Mouse (Mus musculus): Measurements from ENCODE around the gene Ccr6. TPM values are rescaled to one million over a fixed set of nuclear protein-coding genes. Genes with fewer than 3 reads are reported as not detected.

Ccr6 gene
- total RNA-seq, 1 experiment, result 0.18 TPM

- Histone ChIP-seq H3K9ac (ENCODE audit: insufficient read depth, low read depth, low read length, poor library complexity, severe bottlenecking) (no peak overlapping the region), H3K9me3 (ENCODE audit: control insufficient read depth, insufficient read depth, low read depth, low read length) (no peaks in the 10 kb centered on the region), H3K36me3 (ENCODE audit: control insufficient read depth, insufficient read depth, low read length, poor library complexity, severe bottlenecking) (no peaks in the 10 kb centered on the region), H3K27ac (ENCODE audit: insufficient read depth, low read depth, low read length, poor library complexity, severe bottlenecking) (no peak overlapping the region), H3K4me1 (ENCODE audit: control insufficient read depth in 2 of 2, insufficient read depth in 2 of 2, low read length in 2 of 2, poor library complexity in 1 of 2) (no peaks in the 10 kb centered on the region), H3K4me3 (ENCODE audit: insufficient read depth in 1 of 2, low read depth in 1 of 2, low read length in 2 of 2, poor library complexity in 1 of 2, severe bottlenecking in 1 of 2) (no peak overlapping the region)
- TF ChIP-seq ZNF384 (IDR thresholded peaks at IDR 0.05; ENCODE audit: low read depth, low read length), result no peak
- TF ChIP-seq CHD2 (IDR thresholded peaks at IDR 0.05; ENCODE audit: low read depth, low read length), result no peak
- TF ChIP-seq HCFC1 (IDR thresholded peaks at IDR 0.05; ENCODE audit: borderline replicate concordance, insufficient read depth, low read length), result no peak
- TF ChIP-seq MAFK (IDR thresholded peaks at IDR 0.05; ENCODE audit: insufficient read depth, low read depth, low read length), result no peak
- no peak for TF ChIP-seq ZC3H11A (IDR thresholded peaks at IDR 0.05; ENCODE audit: borderline replicate concordance, low read depth, low read length)
- DNase-seq (ENCODE audit: low read depth, low spot score), result no peak
- in situ Hi-C loops (cut with MboI; ENCODE audit: low sequenced_read_pairs in 2 of 2, unreplicated experiment in 2 of 2), result no loop called here
These were observed 26.1 kb upstream of the Ccr6 start for GRCm38 (mm10) chr17:8209696-8210095.

- TF ChIP-seq CHD2 (IDR thresholded peaks at IDR 0.05; ENCODE audit: low read depth, low read length) (no peak), MAFK (IDR thresholded peaks at IDR 0.05; ENCODE audit: insufficient read depth, low read depth, low read length) (no peak), HCFC1 (IDR thresholded peaks at IDR 0.05; ENCODE audit: borderline replicate concordance, insufficient read depth, low read length) (no peak), ZNF384 (IDR thresholded peaks at IDR 0.05; ENCODE audit: low read depth, low read length) (no peak), ZC3H11A (IDR thresholded peaks at IDR 0.05; ENCODE audit: borderline replicate concordance, low read depth, low read length) (no peak)
- DNase-seq (ENCODE audit: low read depth, low spot score), result no peak
- no peaks in the 10 kb centered on the region for H3K36me3 ChIP-seq (ENCODE audit: control insufficient read depth, insufficient read depth, low read length, poor library complexity, severe bottlenecking)
- H3K4me1 ChIP-seq (ENCODE audit: control insufficient read depth in 2 of 2, insufficient read depth in 2 of 2, low read length in 2 of 2, poor library complexity in 1 of 2), result no peaks in the 10 kb centered on the region
- no peak overlapping the region for H3K4me3 ChIP-seq (ENCODE audit: insufficient read depth in 1 of 2, low read depth in 1 of 2, low read length in 2 of 2, poor library complexity in 1 of 2, severe bottlenecking in 1 of 2)
- no peak overlapping the region for H3K9ac ChIP-seq (ENCODE audit: insufficient read depth, low read depth, low read length, poor library complexity, severe bottlenecking)
- in situ Hi-C loops (cut with MboI; ENCODE audit: low sequenced_read_pairs in 2 of 2, unreplicated experiment in 2 of 2), result no loop called here
- H3K9me3 ChIP-seq (ENCODE audit: control insufficient read depth, insufficient read depth, low read depth, low read length), result no peaks in the 10 kb centered on the region
- no peak overlapping the region for H3K27ac ChIP-seq (ENCODE audit: insufficient read depth, low read depth, low read length, poor library complexity, severe bottlenecking)
These were observed 25.7 kb upstream of the Ccr6 start for GRCm38 (mm10) chr17:8210170-8210569.

GRCm38 (mm10) chr17:8210675-8211074, 25.2 kb upstream of the Ccr6 start:
- in situ Hi-C loops (cut with MboI; ENCODE audit: low sequenced_read_pairs in 2 of 2, unreplicated experiment in 2 of 2), result no loop called here
- H3K36me3 ChIP-seq (ENCODE audit: control insufficient read depth, insufficient read depth, low read length, poor library complexity, severe bottlenecking), result no peaks in the 10 kb centered on the region
- no peak overlapping the region for H3K9ac ChIP-seq (ENCODE audit: insufficient read depth, low read depth, low read length, poor library complexity, severe bottlenecking)
- no peak overlapping the region for H3K27ac ChIP-seq (ENCODE audit: insufficient read depth, low read depth, low read length, poor library complexity, severe bottlenecking)
- no peaks in the 10 kb centered on the region for H3K9me3 ChIP-seq (ENCODE audit: control insufficient read depth, insufficient read depth, low read depth, low read length)
- H3K4me3 ChIP-seq (ENCODE audit: insufficient read depth in 1 of 2, low read depth in 1 of 2, low read length in 2 of 2, poor library complexity in 1 of 2, severe bottlenecking in 1 of 2), result no peak overlapping the region
- no peak for DNase-seq (ENCODE audit: low read depth, low spot score)
- TF ChIP-seq ZC3H11A (IDR thresholded peaks at IDR 0.05; ENCODE audit: borderline replicate concordance, low read depth, low read length) (no peak), HCFC1 (IDR thresholded peaks at IDR 0.05; ENCODE audit: borderline replicate concordance, insufficient read depth, low read length) (no peak), MAFK (IDR thresholded peaks at IDR 0.05; ENCODE audit: insufficient read depth, low read depth, low read length) (no peak)
- H3K4me1 ChIP-seq (ENCODE audit: control insufficient read depth in 2 of 2, insufficient read depth in 2 of 2, low read length in 2 of 2, poor library complexity in 1 of 2), result 0 out of 4 replicates have a peak, but pooled peaks cover 0 to 2% of the 10 kb centered on the region in 2 experiments

- no peak for DNase-seq (ENCODE audit: low read depth, low spot score)
- Histone ChIP-seq H3K9ac (ENCODE audit: insufficient read depth, low read depth, low read length, poor library complexity, severe bottlenecking) (no peak overlapping the region), H3K27ac (ENCODE audit: insufficient read depth, low read depth, low read length, poor library complexity, severe bottlenecking) (no peak overlapping the region), H3K9me3 (ENCODE audit: control insufficient read depth, insufficient read depth, low read depth, low read length) (no peaks in the 10 kb centered on the region), H3K4me1 (ENCODE audit: control insufficient read depth in 2 of 2, insufficient read depth in 2 of 2, low read length in 2 of 2, poor library complexity in 1 of 2) (0 out of 4 replicates have a peak, but pooled peaks cover 0 to 2% of the 10 kb centered on the region in 2 experiments), H3K36me3 (ENCODE audit: control insufficient read depth, insufficient read depth, low read length, poor library complexity, severe bottlenecking) (no peaks in the 10 kb centered on the region), H3K4me3 (ENCODE audit: insufficient read depth in 1 of 2, low read depth in 1 of 2, low read length in 2 of 2, poor library complexity in 1 of 2, severe bottlenecking in 1 of 2) (no peak overlapping the region)
- in situ Hi-C loops (cut with MboI; ENCODE audit: low sequenced_read_pairs in 2 of 2, unreplicated experiment in 2 of 2), result no loop called here
- TF ChIP-seq CHD2 (IDR thresholded peaks at IDR 0.05; ENCODE audit: low read depth, low read length) (no peak), HCFC1 (IDR thresholded peaks at IDR 0.05; ENCODE audit: borderline replicate concordance, insufficient read depth, low read length) (no peak), MAFK (IDR thresholded peaks at IDR 0.05; ENCODE audit: insufficient read depth, low read depth, low read length) (no peak), ZNF384 (IDR thresholded peaks at IDR 0.05; ENCODE audit: low read depth, low read length) (no peak), ZC3H11A (IDR thresholded peaks at IDR 0.05; ENCODE audit: borderline replicate concordance, low read depth, low read length) (no peak)
These were observed 24.4 kb upstream of the Ccr6 start for GRCm38 (mm10) chr17:8211399-8211798.

GRCm38 (mm10) chr17:8214369-8214768, 21.5 kb upstream of the Ccr6 start:
- TF ChIP-seq HCFC1 (IDR thresholded peaks at IDR 0.05; ENCODE audit: borderline replicate concordance, insufficient read depth, low read length) (no peak), ZNF384 (IDR thresholded peaks at IDR 0.05; ENCODE audit: low read depth, low read length) (no peak), MAFK (IDR thresholded peaks at IDR 0.05; ENCODE audit: insufficient read depth, low read depth, low read length) (no peak), ZC3H11A (IDR thresholded peaks at IDR 0.05; ENCODE audit: borderline replicate concordance, low read depth, low read length) (no peak), CHD2 (IDR thresholded peaks at IDR 0.05; ENCODE audit: low read depth, low read length) (no peak)
- no peaks in the 10 kb centered on the region for H3K36me3 ChIP-seq (ENCODE audit: control insufficient read depth, insufficient read depth, low read length, poor library complexity, severe bottlenecking)
- in situ Hi-C loops (cut with MboI; ENCODE audit: low sequenced_read_pairs in 2 of 2, unreplicated experiment in 2 of 2), result no loop called here
- no peak for DNase-seq (ENCODE audit: low read depth, low spot score)
- no peak overlapping the region for H3K4me3 ChIP-seq (ENCODE audit: insufficient read depth in 1 of 2, low read depth in 1 of 2, low read length in 2 of 2, poor library complexity in 1 of 2, severe bottlenecking in 1 of 2)
- no peaks in the 10 kb centered on the region for H3K9me3 ChIP-seq (ENCODE audit: control insufficient read depth, insufficient read depth, low read depth, low read length)
- H3K9ac ChIP-seq (ENCODE audit: insufficient read depth, low read depth, low read length, poor library complexity, severe bottlenecking), result no peak overlapping the region
- H3K4me1 ChIP-seq (ENCODE audit: control insufficient read depth in 2 of 2, insufficient read depth in 2 of 2, low read length in 2 of 2, poor library complexity in 1 of 2), result 0 out of 4 replicates have a peak, but pooled peaks cover 0 to 2% of the 10 kb centered on the region in 2 experiments
- H3K27ac ChIP-seq (ENCODE audit: insufficient read depth, low read depth, low read length, poor library complexity, severe bottlenecking), result no peak overlapping the region
